Mouse (Mus musculus) spleen, adult 2 months (tissue): ENCODE measurements around the gene Ankrd23. TPM values are rescaled to one million over a fixed set of nuclear protein-coding genes. Genes with fewer than 3 reads are reported as not detected.

Experiments
- DNase-seq, 2 experiments: peaks; one replicate each; pipeline versions ENCODE4 v3.0.0 to v3.0.0-alpha.2; 2012 to 2021; ENCODE audit warnings: low spot score in 2 of 2, low read depth in 1 of 2
- H3K27ac ChIP-seq: fragments of 200-500 bp; 2 replicates; pipeline ENCODE4 v1.5.1; 2012; ENCODE audit warnings: low read length, inconsistent platforms; ENCODE audit not compliant: insufficient read depth
- H3K27me3 ChIP-seq: fragments of 200-500 bp; 2 replicates; pipeline ENCODE4 v1.6.1; 2012; ENCODE audit warnings: mild to moderate bottlenecking, moderate library complexity, low read length, inconsistent platforms; ENCODE audit not compliant: control insufficient read depth, insufficient read depth
- H3K36me3 ChIP-seq: fragments of 200-500 bp; 2 replicates; pipeline ENCODE4 v1.6.1; 2012; ENCODE audit warnings: mild to moderate bottlenecking, low read length, inconsistent platforms; ENCODE audit not compliant: control insufficient read depth, insufficient read depth
- H3K4me1 ChIP-seq: fragments of 200-500 bp; 2 replicates; pipeline ENCODE4 v1.6.1; 2011; ENCODE audit warnings: inconsistent platforms; ENCODE audit not compliant: control insufficient read depth, insufficient read depth, insufficient read length
- H3K4me3 ChIP-seq: fragments of 200-500 bp; 2 replicates; pipeline ENCODE4 v1.5.1; 2011; ENCODE audit warnings: mild to moderate bottlenecking, inconsistent platforms; ENCODE audit not compliant: insufficient read depth, insufficient read length; ENCODE audit errors: extremely low read depth
- CTCF ChIP-seq: fragments of 200-500 bp; IDR thresholded peaks from 2 replicates; pipeline ENCODE4 v1.5.1; 2011; ENCODE audit warnings: mild to moderate bottlenecking, inconsistent platforms; ENCODE audit not compliant: insufficient read depth, insufficient read length, insufficient replicate concordance; ENCODE audit errors: extremely low read depth
- POLR2A ChIP-seq: fragments of 200-500 bp; IDR thresholded peaks from 2 replicates; pipeline ENCODE4 v1.6.1; 2011; ENCODE audit warnings: low read depth, low read length, inconsistent platforms
- WGBS: fragments of 180-500 bp; shearing (Covaris S2); methylation state at CpG from one replicate; pipeline ENCODE4 v1.1.7; 2018; 5-methylcytosine and 5-hydroxymethylcytosine counted together
- polyA plus RNA-seq: library from polyadenylated mRNA; depleted of rRNA; stranded (reverse); fragments of >200 nt; gene quantifications from 2 replicates; pipeline ENCODE4 v1.2.3, GENCODE M21; 2012

The Ankrd23 gene
- polyA plus RNA-seq, 1 experiment = 16.6 TPM

- Histone ChIP-seq H3K4me1 (peaks cover 2% of the 10 kb centered on the region; the same call in 1 of the 2 replicates), H3K4me3 (peak within 1 kb of the TSS; percentile 83), H3K27me3 (no peaks in the 10 kb centered on the region), H3K27ac (peak within 1 kb of the TSS; percentile 46), H3K36me3 (peaks cover 3% of the 10 kb centered on the region; the same call in 1 of the 2 replicates)
- peak; percentile 97 for TF ChIP-seq CTCF
- peak; percentile 64 for TF ChIP-seq POLR2A
- WGBS = under 1% methylated on average over 43 of the region's 43 CpGs
- DNase-seq = peak; percentile 93 to 97
Observed at GRCm38 (mm10) chr1:36546888-36547471, 10.3 kb upstream of the Ankrd23 start, which contains the start of gene Ankrd39. Ankrd39 (minus strand) TSS chr1:36547445.

GRCm38 (mm10) chr1:36545845-36546600 is 9.3 kb upstream of the Ankrd23 start:
- 62% methylated on average over 19 of the region's 19 CpGs for WGBS
- Histone ChIP-seq H3K27ac (no peak overlapping the region), H3K4me3 (peak overlapping the region; percentile 83; the same call in 1 of the 2 replicates), H3K36me3 (peaks cover 11% of the 10 kb centered on the region), H3K27me3 (no peaks in the 10 kb centered on the region), H3K4me1 (peaks cover 2% of the 10 kb centered on the region; the same call in 1 of the 2 replicates)
- TF ChIP-seq POLR2A = no peak
- TF ChIP-seq CTCF = no peak
- DNase-seq = peak in 1 of 2 experiments; percentile 39

GRCm38 (mm10) chr1:36545382-36545781 is 8.7 kb upstream of the Ankrd23 start:
- DNase-seq = no peak
- no peak overlapping the region for H3K4me3 ChIP-seq
- 44% methylated on average over 2 of the region's 2 CpGs for WGBS
- H3K27me3 ChIP-seq = no peaks in the 10 kb centered on the region
- H3K4me1 ChIP-seq = peaks cover 2% of the 10 kb centered on the region; the same call in 1 of the 2 replicates
- H3K36me3 ChIP-seq = peaks cover 15% of the 10 kb centered on the region
- no peak overlapping the region for H3K27ac ChIP-seq
- TF ChIP-seq POLR2A = no peak
- no peak for TF ChIP-seq CTCF

GRCm38 (mm10) chr1:36542925-36543324 is 6.2 kb upstream of the Ankrd23 start:
- Histone ChIP-seq H3K27me3 (no peaks in the 10 kb centered on the region), H3K36me3 (peaks cover 26% of the 10 kb centered on the region), H3K4me3 (no peak overlapping the region), H3K4me1 (peaks cover 2% of the 10 kb centered on the region; the same call in 1 of the 2 replicates), H3K27ac (no peak overlapping the region)
- no peak for DNase-seq
- no peak for TF ChIP-seq POLR2A
- no peak for TF ChIP-seq CTCF
- WGBS = 91% methylated on average over 9 of the region's 9 CpGs

- Histone ChIP-seq H3K4me3 (no peak overlapping the region), H3K4me1 (peaks cover 2% of the 10 kb centered on the region; the same call in 1 of the 2 replicates), H3K36me3 (peaks cover 26% of the 10 kb centered on the region), H3K27ac (no peak overlapping the region), H3K27me3 (no peaks in the 10 kb centered on the region)
- TF ChIP-seq CTCF (no peak), POLR2A (no peak)
- 93% methylated on average over 16 of the region's 16 CpGs for WGBS
- DNase-seq = no peak
Observed at GRCm38 (mm10) chr1:36541844-36542243, 5.2 kb upstream of the Ankrd23 start.

GRCm38 (mm10) chr1:36540807-36541206 is 4.1 kb upstream of the Ankrd23 start:
- 94% methylated on average over 12 of the region's 12 CpGs for WGBS

GRCm38 (mm10) chr1:36540132-36540531 is 3.4 kb upstream of the Ankrd23 start:
- peaks cover 27% of the 10 kb centered on the region for H3K36me3 ChIP-seq
- no peaks in the 10 kb centered on the region for H3K4me1 ChIP-seq
- H3K27me3 ChIP-seq = no peaks in the 10 kb centered on the region
- no peak overlapping the region for H3K4me3 ChIP-seq
- no peak overlapping the region for H3K27ac ChIP-seq
- DNase-seq = no peak
- WGBS = 90% methylated on average over 11 of the region's 11 CpGs
- TF ChIP-seq POLR2A (no peak), CTCF (no peak)

More at GRCm38 (mm10) chr1:36540807-36541206, 4.1 kb upstream of the Ankrd23 start:
- H3K27me3 ChIP-seq = no peaks in the 10 kb centered on the region
- no peak for TF ChIP-seq CTCF
- TF ChIP-seq POLR2A = no peak
- DNase-seq = no peak
- no peak overlapping the region for H3K27ac ChIP-seq
- peaks cover 27% of the 10 kb centered on the region for H3K36me3 ChIP-seq
- H3K4me3 ChIP-seq = no peak overlapping the region
- no peaks in the 10 kb centered on the region for H3K4me1 ChIP-seq
